Mouse (Mus musculus) MEL (cell line): ENCODE data around the gene Plekhm3. TPM values are rescaled to one million over a fixed set of nuclear protein-coding genes. Genes with fewer than 3 reads are reported as not detected.
A peak's percentile ranks its signal among the peaks of the same experiment; 100 is the strongest.

Source experiments
- DNase-seq: peaks from one replicate; pipeline ENCODE4 v3.0.0; 2011; ENCODE audit warnings: low read depth, low spot score
- H3K27ac ChIP-seq: 2 replicates; pipeline ENCODE4 v1.5.1; 2012; ENCODE audit warnings: low read depth, mild to moderate bottlenecking, control low read depth, low read length, moderate library complexity; ENCODE audit not compliant: control insufficient read depth
- H3K27me3 ChIP-seq, 2 experiments: fragments of 150-350 bp in 1 of 2; sonication (generic) in 1 of 2; 2 replicates each; pipeline ENCODE4 v1.6.1; 2012; ENCODE audit warnings: low read length in 2 of 2, mild to moderate bottlenecking in 2 of 2, improper control_type of control experiment in 1 of 2, moderate library complexity in 1 of 2; ENCODE audit not compliant: insufficient read depth in 2 of 2, control insufficient read depth in 1 of 2
- H3K36me3 ChIP-seq, 2 experiments: 2 replicates each; pipeline ENCODE4 v1.6.1; 2012 to 2014; ENCODE audit warnings: low read length in 2 of 2, improper control_type of control experiment in 1 of 2, inconsistent platforms in 1 of 2, mild to moderate bottlenecking in 1 of 2; ENCODE audit not compliant: insufficient read depth in 2 of 2, control insufficient read depth in 1 of 2
- H3K4me1 ChIP-seq, 2 experiments: fragments of 150-350 bp in 1 of 2; sonication (generic) in 1 of 2; 2 replicates each; pipeline ENCODE4 v1.6.1; 2012; ENCODE audit warnings: low read length in 2 of 2, improper control_type of control experiment in 1 of 2, mild to moderate bottlenecking in 1 of 2; ENCODE audit not compliant: insufficient read depth in 2 of 2, control insufficient read depth in 1 of 2
- H3K4me3 ChIP-seq, 2 experiments: fragments of 150-350 bp in 1 of 2; sonication (generic) in 1 of 2; 2 replicates each; pipeline ENCODE4 v1.5.1; 2012; ENCODE audit warnings: low read depth in 2 of 2, low read length in 2 of 2, mild to moderate bottlenecking in 2 of 2, moderate library complexity in 2 of 2, control low read depth in 1 of 2, improper control_type of control experiment in 1 of 2; ENCODE audit not compliant: control insufficient read depth in 1 of 2, insufficient read depth in 1 of 2
- H3K79me2 ChIP-seq: 2 replicates; pipeline ENCODE4 v1.6.1; 2012; ENCODE audit warnings: mild to moderate bottlenecking, low read length, moderate library complexity; ENCODE audit not compliant: control insufficient read depth, poor library complexity, insufficient read depth
- H3K9ac ChIP-seq: 2 replicates; pipeline ENCODE4 v1.6.1; 2012; ENCODE audit warnings: low read depth, mild to moderate bottlenecking, control low read depth, low read length, moderate library complexity; ENCODE audit not compliant: control insufficient read depth, poor library complexity, severe bottlenecking
- H3K9me3 ChIP-seq: fragments of 150-350 bp; sonication (generic); replicated peaks from 2 replicates; pipeline ENCODE4 v1.6.1; 2012; ENCODE audit warnings: mild to moderate bottlenecking, low read length, improper control_type of control experiment, moderate library complexity; ENCODE audit not compliant: insufficient read depth
- BHLHE40 ChIP-seq: IDR thresholded peaks from 2 replicates; pipeline ENCODE4 v1.6.1; 2012; ENCODE audit warnings: low read depth, mild to moderate bottlenecking, inconsistent platforms, low read length, improper control_type of control experiment, borderline replicate concordance
- CTCF ChIP-seq, 3 experiments: IDR thresholded peaks in 2 of 3; conservative IDR thresholded peaks in 1 of 3; 2 replicates each; pipeline ENCODE4 v1.5.1; 2011 to 2012; ENCODE audit warnings: low read length in 3 of 3, low read depth in 2 of 3, mild to moderate bottlenecking in 2 of 3, improper control_type of control experiment in 1 of 3, inconsistent platforms in 1 of 3, mixed read lengths in 1 of 3, moderate library complexity in 1 of 3; ENCODE audit not compliant: control insufficient read depth in 1 of 3, insufficient read depth in 1 of 3, poor library complexity in 1 of 3, severe bottlenecking in 1 of 3
- E2F4 ChIP-seq: IDR thresholded peaks from 2 replicates; pipeline ENCODE4 v1.6.1; 2011; ENCODE audit warnings: low read depth, low read length, improper control_type of control experiment, borderline replicate concordance
- ELF1 ChIP-seq: IDR thresholded peaks from 2 replicates; pipeline ENCODE4 v1.6.1; 2014; ENCODE audit warnings: low read depth, mild to moderate bottlenecking, inconsistent platforms, low read length, improper control_type of control experiment, moderate library complexity
- EP300 ChIP-seq, 2 experiments: IDR thresholded peaks; 2 replicates each; pipeline ENCODE4 v1.6.1; 2011; ENCODE audit warnings: improper control_type of control experiment in 2 of 2, low read length in 2 of 2, low read depth in 1 of 2, mild to moderate bottlenecking in 1 of 2
- ETS1 ChIP-seq: IDR thresholded peaks from 2 replicates; pipeline ENCODE4 v1.6.1; 2012; ENCODE audit warnings: low read depth, mild to moderate bottlenecking, inconsistent platforms, low read length, improper control_type of control experiment, moderate library complexity
- HCFC1 ChIP-seq: IDR thresholded peaks from 2 replicates; pipeline ENCODE4 v1.6.1; 2012; ENCODE audit warnings: low read depth, mild to moderate bottlenecking, inconsistent platforms, low read length, improper control_type of control experiment, moderate library complexity
- JUND ChIP-seq: IDR thresholded peaks from 2 replicates; pipeline ENCODE4 v1.6.1; 2011; ENCODE audit warnings: low read depth, mild to moderate bottlenecking, improper control_type of control experiment, low read length
- KAT2A ChIP-seq: conservative IDR thresholded peaks from 2 replicates; pipeline ENCODE4 v1.6.1; 2012; ENCODE audit warnings: low read depth, low read length, improper control_type of control experiment, inconsistent platforms
- MAFK ChIP-seq: IDR thresholded peaks from 2 replicates; pipeline ENCODE4 v1.6.1; 2011; ENCODE audit warnings: low read depth, mild to moderate bottlenecking, low read length, improper control_type of control experiment, borderline replicate concordance
- MAX ChIP-seq: IDR thresholded peaks from 2 replicates; pipeline ENCODE4 v1.6.1; 2011; ENCODE audit warnings: low read length, improper control_type of control experiment
- MYB ChIP-seq: IDR thresholded peaks from 2 replicates; pipeline ENCODE4 v1.6.1; 2011; ENCODE audit warnings: mild to moderate bottlenecking, low read depth, low read length, improper control_type of control experiment
- MYC ChIP-seq: IDR thresholded peaks from 2 replicates; pipeline ENCODE4 v1.6.1; 2011; ENCODE audit warnings: low read depth, mild to moderate bottlenecking, low read length, improper control_type of control experiment, moderate library complexity
- NELFE ChIP-seq: IDR thresholded peaks from 2 replicates; pipeline ENCODE4 v1.6.1; 2011; ENCODE audit warnings: low read depth, low read length, improper control_type of control experiment
- NRF1 ChIP-seq: IDR thresholded peaks from 2 replicates; pipeline ENCODE4 v1.6.1; 2014; ENCODE audit warnings: low read depth, mild to moderate bottlenecking, inconsistent platforms, low read length, improper control_type of control experiment, moderate library complexity; ENCODE audit not compliant: poor library complexity, insufficient read depth, severe bottlenecking
- POLR2A ChIP-seq, 2 experiments: IDR thresholded peaks; 2 replicates each; pipeline ENCODE4 v1.6.1; 2011 to 2012; ENCODE audit warnings: low read length in 2 of 2, mild to moderate bottlenecking in 2 of 2, control low read depth in 1 of 2, improper control_type of control experiment in 1 of 2, low read depth in 1 of 2, moderate library complexity in 1 of 2; ENCODE audit not compliant: control insufficient read depth in 1 of 2, insufficient read depth in 1 of 2, poor library complexity in 1 of 2
- POLR2AphosphoS5 ChIP-seq: IDR thresholded peaks from 2 replicates; pipeline ENCODE4 v1.6.1; 2012; ENCODE audit warnings: low read depth, borderline replicate concordance, mild to moderate bottlenecking, inconsistent platforms, low read length, moderate library complexity, mixed read lengths
- RCOR1 ChIP-seq: IDR thresholded peaks from 2 replicates; pipeline ENCODE4 v1.6.1; 2012; ENCODE audit warnings: low read depth, mild to moderate bottlenecking, inconsistent platforms, low read length, improper control_type of control experiment
- SIN3A ChIP-seq: IDR thresholded peaks from 2 replicates; pipeline ENCODE4 v1.6.1; 2012; ENCODE audit warnings: low read length, improper control_type of control experiment, inconsistent platforms
- SMC3 ChIP-seq: IDR thresholded peaks from 2 replicates; pipeline ENCODE4 v1.6.1; 2011; ENCODE audit warnings: low read depth, low read length, improper control_type of control experiment
- TAL1 ChIP-seq: IDR thresholded peaks from 2 replicates; pipeline ENCODE4 v1.6.1; 2012; ENCODE audit warnings: mild to moderate bottlenecking, inconsistent platforms, low read length, moderate library complexity, mixed read lengths
- TBP ChIP-seq: IDR thresholded peaks from 2 replicates; pipeline ENCODE4 v1.8.0; 2011; ENCODE audit warnings: low read depth, low read length, improper control_type of control experiment
- TCF12 ChIP-seq: IDR thresholded peaks from 2 replicates; pipeline ENCODE4 v1.6.1; 2014; ENCODE audit warnings: low read depth, mild to moderate bottlenecking, inconsistent platforms, low read length, improper control_type of control experiment, moderate library complexity
- UBTF ChIP-seq: IDR thresholded peaks from 2 replicates; pipeline ENCODE4 v1.6.1; 2012; ENCODE audit warnings: low read depth, mild to moderate bottlenecking, inconsistent platforms, low read length, improper control_type of control experiment, moderate library complexity, borderline replicate concordance; ENCODE audit not compliant: insufficient read depth
- USF2 ChIP-seq, 2 experiments: IDR thresholded peaks; 2 replicates each; pipeline ENCODE4 v1.6.1; 2011 to 2012; ENCODE audit warnings: improper control_type of control experiment in 2 of 2, low read length in 2 of 2, borderline replicate concordance in 1 of 2, inconsistent platforms in 1 of 2, low read depth in 1 of 2, mild to moderate bottlenecking in 1 of 2; ENCODE audit not compliant: insufficient read depth in 1 of 2
- ZC3H11A ChIP-seq: IDR thresholded peaks from 2 replicates; pipeline ENCODE4 v1.6.1; 2012; ENCODE audit warnings: low read depth, mild to moderate bottlenecking, inconsistent platforms, low read length, improper control_type of control experiment
- ZKSCAN1 ChIP-seq: IDR thresholded peaks from 2 replicates; pipeline ENCODE4 v1.6.1; 2012; ENCODE audit warnings: low read depth, mild to moderate bottlenecking, inconsistent platforms, low read length, improper control_type of control experiment, moderate library complexity
- ZNF384 ChIP-seq: IDR thresholded peaks from 2 replicates; pipeline ENCODE4 v1.6.1; 2012; ENCODE audit warnings: low read depth, mild to moderate bottlenecking, inconsistent platforms, low read length, improper control_type of control experiment
- polyA plus RNA-seq, 2 experiments: library from polyadenylated mRNA; stranded (reverse) in 1 of 2; unstranded in 1 of 2; fragments of >175 nt in 1 of 2; fragments of >200 nt in 1 of 2; gene quantifications; 2 replicates each; pipeline versions ENCODE4 v1.2.1 to v1.2.4; 2012; ENCODE audit warnings: low replicate concordance in 2 of 2, low read depth in 1 of 2; ENCODE audit not compliant: insufficient read length in 2 of 2, insufficient read depth in 1 of 2, missing spikeins in 1 of 2
- total RNA-seq: library from RNA; depleted of rRNA; stranded (reverse); fragments of 300-350 nt; gene quantifications from 2 replicates; pipeline ENCODE4 v1.2.3, GENCODE M21; 2012

The Plekhm3 gene
- total and polyA plus RNA-seq, 3 experiments: 1.8 to 2.0 TPM; not detected in 1

DNA sequence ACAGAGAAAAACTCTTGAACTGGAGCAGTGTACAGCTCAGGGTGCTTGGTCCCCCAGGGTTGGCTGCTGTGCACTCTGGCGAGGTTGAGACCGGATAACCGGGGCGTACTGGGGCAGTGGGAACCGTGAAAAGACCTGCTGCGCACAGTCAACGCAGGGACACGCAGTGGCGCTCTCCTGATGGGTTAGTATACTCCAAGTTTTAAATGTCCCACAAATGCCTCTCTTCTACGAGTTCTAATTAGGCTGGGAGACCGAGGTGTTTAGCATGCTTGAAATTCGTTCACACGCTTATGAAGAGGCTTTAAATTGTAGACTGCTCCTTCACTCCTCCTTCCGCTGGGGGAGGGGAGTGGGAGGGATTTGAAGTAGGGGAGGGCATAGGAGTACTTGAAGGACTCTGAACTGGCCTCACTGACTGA is 218.0 kb downstream of the Plekhm3 start (continued):
- TF ChIP-seq MYC (no peak), NELFE (0 out of 2 replicates have a peak, but pooled peaks have one; percentile 19), TBP (peak; percentile 79)

DNA sequence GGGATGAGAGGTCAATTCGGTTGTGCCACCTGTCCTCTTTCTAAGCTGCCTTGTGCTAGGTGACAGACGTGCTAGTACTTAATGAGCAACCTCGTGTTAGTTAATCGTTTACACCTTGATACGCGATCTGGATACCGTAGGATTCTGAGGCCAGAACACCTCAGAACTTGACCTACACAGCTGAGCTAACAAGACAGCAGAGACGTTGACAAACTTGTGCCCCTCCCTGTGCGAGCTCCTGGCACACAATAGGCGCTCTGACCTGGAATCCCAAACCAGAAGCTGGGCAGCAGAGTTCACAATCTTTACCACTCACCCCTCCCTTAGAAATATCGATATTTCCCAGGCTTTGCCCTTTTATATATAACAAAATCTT is 218.5 kb downstream of the Plekhm3 start:
- Histone ChIP-seq H3K4me3 (peak overlapping the region; percentile 73 to 77), H3K36me3 (peaks cover 0 to 8% of the 10 kb centered on the region in 2 experiments; a peak in 2 of 4 replicates), H3K9me3 (no peaks in the 10 kb centered on the region), H3K9ac (peak overlapping the region; percentile 77), H3K4me1 (peaks cover 5 to 16% of the 10 kb centered on the region in 2 experiments), H3K79me2 (no peaks in the 10 kb centered on the region; the same call in 1 of the 2 replicates), H3K27ac (peak overlapping the region; percentile 35), H3K27me3 (no peaks in the 10 kb centered on the region)
- TF ChIP-seq BHLHE40 (no peak), USF2 (IDR thresholded peaks at IDR 0.05; ENCODE audit: borderline replicate concordance in 1 of 2, insufficient read depth in 1 of 2, low read depth in 1 of 2, low read length in 2 of 2) (no peak)
- DNase-seq: no peak

- Histone ChIP-seq H3K36me3 (peaks cover 0 to 13% of the 10 kb centered on the region in 2 experiments; a peak in 2 of 4 replicates), H3K9me3 (no peaks in the 10 kb centered on the region), H3K9ac (peak within 1 kb of the TSS; percentile 78), H3K27ac (peak within 1 kb of the TSS; percentile 35), H3K4me3 (peak within 1 kb of the TSS; percentile 73 to 92), H3K4me1 (peaks cover 6 to 21% of the 10 kb centered on the region in 2 experiments), H3K27me3 (no peaks in the 10 kb centered on the region), H3K79me2 (no peaks in the 10 kb centered on the region; the same call in 1 of the 2 replicates)
- peak; percentile 96 for DNase-seq
- TF ChIP-seq MAX: no peak
- TF ChIP-seq MYC: no peak
- no peak for TF ChIP-seq SIN3A
- no peak for TF ChIP-seq MAFK
- TF ChIP-seq NELFE: peak; percentile 32
- no peak for TF ChIP-seq ETS1
- TF ChIP-seq KAT2A: no peak
- no peak for TF ChIP-seq HCFC1
- no peak for TF ChIP-seq ZC3H11A
- TF ChIP-seq SMC3: no peak
- TF ChIP-seq ZKSCAN1: no peak
- TF ChIP-seq ZNF384: no peak
- TF ChIP-seq ELF1: peak; percentile 74
- TF ChIP-seq UBTF: no peak
- TF ChIP-seq TAL1: no peak
- TF ChIP-seq JUND: no peak
- TF ChIP-seq MYB: no peak
- TF ChIP-seq NRF1: no peak
- TF ChIP-seq RCOR1: no peak
- no peak for TF ChIP-seq EP300 (IDR thresholded peaks at IDR 0.05; ENCODE audit: low read depth in 1 of 2, low read length in 2 of 2)
- no peak for TF ChIP-seq BHLHE40
- TF ChIP-seq E2F4: no peak
- peak in 2 of 3 experiments; percentile 31 to 41; a peak in 4 of 6 replicates for TF ChIP-seq CTCF (IDR thresholded peaks at IDR 0.05 in 2 of 3, conservative IDR thresholded peaks at IDR 0.05 in 1 of 3; ENCODE audit: control insufficient read depth in 1 of 3, insufficient read depth in 1 of 3, low read depth in 2 of 3, low read length in 3 of 3, poor library complexity in 1 of 3, severe bottlenecking in 1 of 3)
- TF ChIP-seq POLR2AphosphoS5: no peak
- TF ChIP-seq TCF12: peak; percentile 37
- peak; percentile 56 to 63; a peak in 3 of 4 replicates for TF ChIP-seq POLR2A (IDR thresholded peaks at IDR 0.05; ENCODE audit: control insufficient read depth in 1 of 2, insufficient read depth in 1 of 2, low read depth in 1 of 2, low read length in 2 of 2, poor library complexity in 1 of 2)
Observed at GRCm38 (mm10) chr1:64737502-64738179, 219.0 kb downstream of the Plekhm3 start, which contains the start of gene Fzd5. Gene Fzd5 (minus strand): TSS chr1:64737751.
